Mouse (Mus musculus): ENCODE results near the gene Mrpl20. TPM values are rescaled to one million over a fixed set of nuclear protein-coding genes. Genes with fewer than 3 reads are reported as not detected.

Mrpl20 gene
- total and polyA plus RNA-seq, 2 experiments from 2014 or later, result 123 to 279 TPM

GRCm38 (mm10) chr4:155812665-155813181, 10.0 kb downstream of the Mrpl20 start:
- Histone ChIP-seq H3K9me3 (ENCODE audit: low read length) (no peaks in the 10 kb centered on the region), H3K4me1 (ENCODE audit: insufficient read depth, low read length) (peaks cover 7% of the 10 kb centered on the region; the same call in 1 of the 2 replicates), H3K4me3 (ENCODE audit: low read depth, low read length) (peak overlapping the region; percentile 92), H3K9ac (replicated peaks; ENCODE audit: low read length, poor library complexity, severe bottlenecking) (peak overlapping the region; percentile 100), H3K4me2 (ENCODE audit: low read depth, low read length, poor library complexity, severe bottlenecking) (peak overlapping the region; percentile 84), H3K27me3 (ENCODE audit: insufficient read depth, low read length) (no peaks in the 10 kb centered on the region), H3K27ac (ENCODE audit: low read depth, low read length) (peak overlapping the region; percentile 94), H3K36me3 (ENCODE audit: insufficient read depth, low read length) (peaks cover 55% of the 10 kb centered on the region)
- DNase-seq (ENCODE audit: low spot score), result peak; percentile 41
- under 1% methylated on average over 49 of the region's 49 CpGs for WGBS
- ATAC-seq (ENCODE audit: low FRiP score), result peak; percentile 57
- no peak for TF ChIP-seq CTCF (IDR thresholded peaks at IDR 0.05)

GRCm38 (mm10) chr4:155817533-155817932, 14.9 kb downstream of the Mrpl20 start:
- DNase-seq (ENCODE audit: low spot score), result no peak
- Histone ChIP-seq H3K4me1 (ENCODE audit: insufficient read depth, low read length) (peaks cover 5% of the 10 kb centered on the region; the same call in 1 of the 2 replicates), H3K9ac (replicated peaks; ENCODE audit: low read length, poor library complexity, severe bottlenecking) (no peak overlapping the region), H3K4me2 (ENCODE audit: low read depth, low read length, poor library complexity, severe bottlenecking) (no peak overlapping the region), H3K36me3 (ENCODE audit: insufficient read depth, low read length) (peaks cover 61% of the 10 kb centered on the region), H3K9me3 (ENCODE audit: low read length) (no peaks in the 10 kb centered on the region), H3K27me3 (ENCODE audit: insufficient read depth, low read length) (no peaks in the 10 kb centered on the region), H3K27ac (ENCODE audit: low read depth, low read length) (no peak overlapping the region), H3K4me3 (ENCODE audit: low read depth, low read length) (no peak overlapping the region)
- no peak for ATAC-seq (ENCODE audit: low FRiP score)
- no peak for TF ChIP-seq CTCF (IDR thresholded peaks at IDR 0.05)
- 82% methylated on average over 4 of the region's 4 CpGs for WGBS

DNA sequence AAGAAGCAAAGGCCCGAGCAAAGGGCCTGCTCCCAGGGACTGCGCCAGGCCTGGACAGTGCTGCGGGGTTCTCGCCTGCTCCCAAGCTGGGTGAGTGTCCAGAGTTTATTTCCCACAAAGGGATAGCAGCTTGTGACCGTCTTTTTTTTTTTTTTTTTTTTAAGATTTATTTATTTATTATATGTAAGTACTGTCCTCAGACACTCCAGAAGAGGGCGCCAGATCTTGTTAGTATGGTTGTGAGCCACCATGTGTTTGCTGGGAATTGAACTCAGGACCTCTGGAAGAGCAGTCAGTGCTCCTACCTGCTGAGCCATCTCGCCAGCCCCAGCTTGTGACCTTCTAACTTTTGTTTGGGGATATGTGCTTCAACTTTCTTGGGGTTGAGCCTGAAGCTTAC, 18.3 kb downstream of the Mrpl20 start:
- TF ChIP-seq CTCF (IDR thresholded peaks at IDR 0.05), result peak; percentile 50
- DNase-seq (ENCODE audit: low spot score), result peak; percentile 44
- WGBS, result 77% methylated on average over 7 of the region's 7 CpGs

GRCm38 (mm10) chr4:155823443-155823842, 20.8 kb downstream of the Mrpl20 start:
- Histone ChIP-seq H3K27ac (ENCODE audit: low read depth, low read length) (no peak overlapping the region), H3K4me2 (ENCODE audit: low read depth, low read length, poor library complexity, severe bottlenecking) (no peak overlapping the region), H3K27me3 (ENCODE audit: insufficient read depth, low read length) (no peaks in the 10 kb centered on the region), H3K4me1 (ENCODE audit: insufficient read depth, low read length) (no peaks in the 10 kb centered on the region), H3K9ac (replicated peaks; ENCODE audit: low read length, poor library complexity, severe bottlenecking) (no peak overlapping the region), H3K4me3 (ENCODE audit: low read depth, low read length) (no peak overlapping the region), H3K36me3 (ENCODE audit: insufficient read depth, low read length) (peaks cover 60% of the 10 kb centered on the region), H3K9me3 (ENCODE audit: low read length) (no peaks in the 10 kb centered on the region)
- DNase-seq (ENCODE audit: low spot score), result no peak
- WGBS, result 94% methylated on average over 16 of the region's 16 CpGs
- TF ChIP-seq CTCF (IDR thresholded peaks at IDR 0.05), result no peak
- ATAC-seq (ENCODE audit: low FRiP score), result no peak

More for the DNA sequence above, 18.3 kb downstream of the Mrpl20 start:
- no peak overlapping the region for H3K27ac ChIP-seq (ENCODE audit: low read depth, low read length)
- H3K36me3 ChIP-seq (ENCODE audit: insufficient read depth, low read length), result peaks cover 69% of the 10 kb centered on the region
- no peaks in the 10 kb centered on the region for H3K4me1 ChIP-seq (ENCODE audit: insufficient read depth, low read length)
- no peak overlapping the region for H3K4me3 ChIP-seq (ENCODE audit: low read depth, low read length)
- ATAC-seq (ENCODE audit: low FRiP score), result no peak
- no peaks in the 10 kb centered on the region for H3K9me3 ChIP-seq (ENCODE audit: low read length)
- no peak overlapping the region for H3K4me2 ChIP-seq (ENCODE audit: low read depth, low read length, poor library complexity, severe bottlenecking)
- no peaks in the 10 kb centered on the region for H3K27me3 ChIP-seq (ENCODE audit: insufficient read depth, low read length)
- H3K9ac ChIP-seq (replicated peaks; ENCODE audit: low read length, poor library complexity, severe bottlenecking), result no peak overlapping the region

- peaks cover 4% of the 10 kb centered on the region; the same call in 1 of the 2 replicates for H3K4me1 ChIP-seq (ENCODE audit: insufficient read depth, low read length)
- H3K4me3 ChIP-seq (ENCODE audit: low read depth, low read length), result no peak overlapping the region
- ATAC-seq (ENCODE audit: low FRiP score), result no peak
- peaks cover 14% of the 10 kb centered on the region for H3K36me3 ChIP-seq (ENCODE audit: insufficient read depth, low read length)
- WGBS, result 91% methylated on average over 4 of the region's 4 CpGs
- no peaks in the 10 kb centered on the region for H3K27me3 ChIP-seq (ENCODE audit: insufficient read depth, low read length)
- H3K9ac ChIP-seq (replicated peaks; ENCODE audit: low read length, poor library complexity, severe bottlenecking), result no peak overlapping the region
- H3K4me2 ChIP-seq (ENCODE audit: low read depth, low read length, poor library complexity, severe bottlenecking), result no peak overlapping the region
- no peak for TF ChIP-seq CTCF (IDR thresholded peaks at IDR 0.05)
- no peak for DNase-seq (ENCODE audit: low spot score)
- no peaks in the 10 kb centered on the region for H3K9me3 ChIP-seq (ENCODE audit: low read length)
- no peak overlapping the region for H3K27ac ChIP-seq (ENCODE audit: low read depth, low read length)
Observed at GRCm38 (mm10) chr4:155829866-155830265, 27.2 kb downstream of the Mrpl20 start.

- Histone ChIP-seq H3K27me3 (ENCODE audit: insufficient read depth, low read length) (no peaks in the 10 kb centered on the region), H3K9me3 (ENCODE audit: low read length) (no peaks in the 10 kb centered on the region), H3K9ac (replicated peaks; ENCODE audit: low read length, poor library complexity, severe bottlenecking) (no peak overlapping the region), H3K4me1 (ENCODE audit: insufficient read depth, low read length) (peaks cover 4% of the 10 kb centered on the region; the same call in 1 of the 2 replicates), H3K4me3 (ENCODE audit: low read depth, low read length) (peak overlapping the region; percentile 79; the same call in 1 of the 2 replicates), H3K4me2 (ENCODE audit: low read depth, low read length, poor library complexity, severe bottlenecking) (peak overlapping the region; percentile 96), H3K36me3 (ENCODE audit: insufficient read depth, low read length) (peaks cover 18% of the 10 kb centered on the region), H3K27ac (ENCODE audit: low read depth, low read length) (no peak overlapping the region)
- 56% methylated on average over 8 of the region's 8 CpGs for WGBS
- ATAC-seq (ENCODE audit: low FRiP score), result no peak
- DNase-seq (ENCODE audit: low spot score), result no peak
- no peak for TF ChIP-seq CTCF (IDR thresholded peaks at IDR 0.05)
Observed at GRCm38 (mm10) chr4:155830596-155830995, 27.9 kb downstream of the Mrpl20 start.

Measured in midbrain, postnatal 0 days (tissue).